ENCODE assay signal across 24 mouse cellular contexts in the genomic region with DNA sequence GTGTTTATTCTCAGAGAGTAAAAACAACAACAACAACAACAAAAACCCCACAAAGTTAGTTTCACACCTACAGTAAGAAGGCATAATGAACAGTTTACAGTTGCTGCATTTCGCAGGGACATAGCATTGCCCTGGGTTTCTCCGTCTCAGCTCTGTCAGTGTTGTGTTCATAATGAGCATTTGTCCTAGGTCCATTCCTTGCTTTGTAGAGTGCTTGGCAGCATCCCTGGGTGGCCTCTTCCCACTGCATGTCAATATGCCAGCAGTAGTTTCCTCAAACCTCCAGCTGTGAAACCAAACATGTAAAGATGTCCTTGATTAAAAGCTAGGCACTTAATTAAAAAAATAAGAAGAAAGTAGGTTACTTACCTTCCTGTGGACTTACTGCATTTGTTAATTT.
DNase-seq lines count a peak whose midpoint lies in the region; ATAC-seq and TF ChIP-seq lines count a peak whose summit lies in the region.
"Had no signal": no experiment of that assay in that cellular context is flagged by ENCODE, and none has a peak within 500 bp of the region (broad histone marks: within the 10 kb centered on the region; RNA-seq: fewer than 3 reads in every experiment).

No protein-coding gene starts in this region.

- H3K27me3 ChIP-seq in forebrain, embryonic 13.5 days, result peaks cover 12% of the 10 kb centered on the region
- H3K27me3 ChIP-seq in forebrain, embryonic 12.5 days, result peaks cover 13% of the 10 kb centered on the region
- H3K27me3 ChIP-seq in kidney, embryonic 15.5 days, result no peaks in the 10 kb centered on the region
- H3K27me3 ChIP-seq: embryonic facial prominence, embryonic 15.5 days had no signal

- H3K9ac ChIP-seq in forebrain, embryonic 13.5 days, result no peak overlapping the region
- no peak overlapping the region for H3K9ac ChIP-seq in forebrain, embryonic 12.5 days
- no peak overlapping the region for H3K9ac ChIP-seq in kidney, embryonic 15.5 days
- H3K9ac ChIP-seq: embryonic facial prominence, embryonic 15.5 days; hindbrain, embryonic 14.5 days had no signal

- no peaks in the 10 kb centered on the region for H3K9me3 ChIP-seq in forebrain, embryonic 13.5 days (replicated peaks)
- no peaks in the 10 kb centered on the region for H3K9me3 ChIP-seq in forebrain, embryonic 12.5 days
- H3K9me3 ChIP-seq in kidney, embryonic 15.5 days (replicated peaks), result no peaks in the 10 kb centered on the region
- H3K9me3 ChIP-seq: embryonic facial prominence, embryonic 15.5 days; G1E; heart, embryonic 10.5 days had no signal

- DNase-seq in gastrocnemius, adult 2 months, result no peak
- DNase-seq in gastrocnemius, postnatal 14 days, result no peak
- no peak for DNase-seq in left cerebral cortex, adult 2 months (ENCODE audit: extremely low spot score in 1 of 2, low spot score in 2 of 2)
- DNase-seq in left cerebral cortex, adult 11 months (ENCODE audit: low spot score), result no peak
- DNase-seq in retina, embryonic 14.5 days (ENCODE audit: low spot score), result peak; percentile 52
- DNase-seq: adrenal gland, adult 8-10 months; adrenal gland, postnatal 36 days; B cell, adult 2 months; cerebellum, adult 11 months; cerebellum, adult 8-10 months; cerebellum, postnatal 14 days; embryo, embryonic 11 days; heart, adult 18-20 months; heart, postnatal 10 days; heart, postnatal 4 days had no signal

- H3K4me3 ChIP-seq in forebrain, embryonic 13.5 days, result no peak overlapping the region
- H3K4me3 ChIP-seq in forebrain, embryonic 12.5 days (replicated peaks), result no peak overlapping the region
- no peak overlapping the region for H3K4me3 ChIP-seq in gastrocnemius, adult 2 months
- H3K4me3 ChIP-seq in left cerebral cortex, adult 2 months, result no peak overlapping the region
- no peak overlapping the region for H3K4me3 ChIP-seq in kidney, embryonic 15.5 days (replicated peaks)
- H3K4me3 ChIP-seq: embryonic facial prominence, embryonic 15.5 days; erythroblast, embryonic 14.5 days; heart, embryonic 10.5 days had no signal

- no peak overlapping the region for H3K27ac ChIP-seq in forebrain, embryonic 13.5 days
- no peak overlapping the region for H3K27ac ChIP-seq in forebrain, embryonic 12.5 days
- H3K27ac ChIP-seq in gastrocnemius, adult 2 months, result peak overlapping the region; percentile 93
- H3K27ac ChIP-seq in left cerebral cortex, adult 2 months, result peak overlapping the region; percentile 37; the same call in 1 of the 2 replicates
- H3K27ac ChIP-seq in kidney, embryonic 15.5 days, result no peak overlapping the region
- H3K27ac ChIP-seq: embryonic facial prominence, embryonic 15.5 days; heart, embryonic 10.5 days; hindbrain, embryonic 14.5 days had no signal

- 24% methylated on average over 2 of the region's 2 CpGs for WGBS in forebrain, embryonic 13.5 days
- 39% methylated on average over 2 of the region's 2 CpGs for WGBS in forebrain, embryonic 12.5 days
- WGBS in kidney, embryonic 15.5 days, result 91% methylated on average over 2 of the region's 2 CpGs

- no peaks in the 10 kb centered on the region for H3K36me3 ChIP-seq in forebrain, embryonic 13.5 days (ENCODE audit: poor library complexity, severe bottlenecking)
- no peaks in the 10 kb centered on the region for H3K36me3 ChIP-seq in forebrain, embryonic 12.5 days (replicated peaks)
- H3K36me3 ChIP-seq in kidney, embryonic 15.5 days, result no peaks in the 10 kb centered on the region
- H3K36me3 ChIP-seq: embryonic facial prominence, embryonic 15.5 days; heart, embryonic 10.5 days had no signal

- no peak for TF ChIP-seq CTCF in gastrocnemius, adult 2 months (IDR thresholded peaks at IDR 0.05)
- TF ChIP-seq CTCF in left cerebral cortex, adult 2 months (IDR thresholded peaks at IDR 0.05), result no peak

- intact Hi-C loops in gastrocnemius, adult 2 months (cut with DNase I), result no loop called here
- intact Hi-C loops in gastrocnemius, postnatal 14 days (cut with DNase I; ENCODE audit: low total_unique reads), result no loop called here
- intact Hi-C loops in left cerebral cortex, adult 2 months (cut with DNase I), result no loop called here

- H3K4me1 ChIP-seq in forebrain, embryonic 13.5 days, result peaks cover 53% of the 10 kb centered on the region
- peaks cover 30% of the 10 kb centered on the region for H3K4me1 ChIP-seq in forebrain, embryonic 12.5 days
- peaks cover 11% of the 10 kb centered on the region; the same call in 1 of the 2 replicates for H3K4me1 ChIP-seq in kidney, embryonic 15.5 days

- 0 out of 2 replicates have a peak, but pooled peaks have one; percentile 11 for ATAC-seq in forebrain, embryonic 13.5 days
- no peak for ATAC-seq in forebrain, embryonic 12.5 days (ENCODE audit: low FRiP score)
- ATAC-seq in kidney, embryonic 15.5 days (replicated peaks; ENCODE audit: low FRiP score), result no peak
- ATAC-seq: inflammation-experienced regulatory T-cells, adult 6 months had no signal

- no peak overlapping the region for H3K4me2 ChIP-seq in forebrain, embryonic 13.5 days
- H3K4me2 ChIP-seq in forebrain, embryonic 12.5 days, result no peak overlapping the region
- no peak overlapping the region for H3K4me2 ChIP-seq in kidney, embryonic 15.5 days
- H3K4me2 ChIP-seq: embryonic facial prominence, embryonic 15.5 days; hindbrain, embryonic 14.5 days had no signal

Comparison
In these comparisons a context has a peak if more than half of its experiments do, and no peak if none do; other contexts are left out.
1. H3K27ac ChIP-seq: peak in gastrocnemius, adult 2 months (single experiment) and left cerebral cortex, adult 2 months (single experiment); none in forebrain, embryonic 13.5 days (single experiment), forebrain, embryonic 12.5 days (single experiment) and kidney, embryonic 15.5 days (single experiment).